Mouse (Mus musculus) stomach, embryonic 14.5 days (tissue): ENCODE results near the gene Olfr1386. TPM values are rescaled to one million over a fixed set of nuclear protein-coding genes. Genes with fewer than 3 reads are reported as not detected.

Source experiments
- ATAC-seq: fragments of 200-750 bp; cut with Nextera tagmentation; 2 replicates; pipeline ENCODE4 v1.8.0; 2017; ENCODE audit warnings: low read depth, moderate TSS enrichment; ENCODE audit not compliant: insufficient number of reproducible peaks, insufficient read depth, low FRiP score
- H3K27ac ChIP-seq: fragments of 300-500 bp; sonication (generic); 2 replicates; pipeline ENCODE4 v1.5.1; 2014; ENCODE audit warnings: mild to moderate bottlenecking, low read length, moderate library complexity, mixed read lengths
- H3K27me3 ChIP-seq: fragments of 300-500 bp; sonication (generic); 2 replicates; pipeline ENCODE4 v1.6.1; 2014; ENCODE audit warnings: low read length, control low read depth, mixed read lengths; ENCODE audit not compliant: control insufficient read depth, insufficient read depth
- H3K36me3 ChIP-seq: fragments of 300-500 bp; sonication (generic); 2 replicates; pipeline ENCODE4 v1.6.1; 2014; ENCODE audit warnings: mild to moderate bottlenecking, control low read depth, low read length, moderate library complexity, mixed read lengths; ENCODE audit not compliant: control insufficient read depth, insufficient read depth
- H3K4me1 ChIP-seq: fragments of 300-500 bp; sonication (generic); 2 replicates; pipeline ENCODE4 v1.6.1; 2014; ENCODE audit warnings: low read length, control low read depth, mixed read lengths; ENCODE audit not compliant: control insufficient read depth, insufficient read depth
- H3K4me2 ChIP-seq: fragments of 300-500 bp; sonication (generic); replicated peaks from 2 replicates; pipeline ENCODE4 v1.6.1; 2014; ENCODE audit warnings: low read depth, low read length, control low read depth
- H3K4me3 ChIP-seq: fragments of 300-500 bp; sonication (generic); 2 replicates; pipeline ENCODE4 v1.5.1; 2014; ENCODE audit warnings: low read depth, low read length, control low read depth
- H3K9ac ChIP-seq: fragments of 300-500 bp; sonication (generic); replicated peaks from 2 replicates; pipeline ENCODE4 v1.6.1; 2014; ENCODE audit warnings: low read depth, mild to moderate bottlenecking, control low read depth, low read length, moderate library complexity, mixed read lengths
- H3K9me3 ChIP-seq: fragments of 300-500 bp; sonication (generic); 2 replicates; pipeline ENCODE4 v1.6.1; 2016; ENCODE audit warnings: low read depth, low read length, control low read depth; ENCODE audit not compliant: control insufficient read depth
- WGBS: fragments of 180-500 bp; shearing (Covaris S2); extraction: QIAGEN DNeasy Blood & Tissue Kit; methylation state at CpG from one replicate; pipeline ENCODE4 v1.1.7; 2014; 5-methylcytosine and 5-hydroxymethylcytosine counted together
- polyA plus RNA-seq: library from polyadenylated mRNA; unstranded; fragments of >200 nt; fragmentation: Nextera tagmentation; extraction: Ambion mirVana; gene quantifications from 2 replicates; pipeline ENCODE4 v1.2.1, GENCODE M21; 2014

Olfr1386 gene
- polyA plus RNA-seq, 1 experiment from 2014 or later = not detected

GRCm38 (mm10) chr11:49518086-49518485 is 53.2 kb downstream of the Olfr1386 start:
- no peaks in the 10 kb centered on the region for H3K36me3 ChIP-seq
- ATAC-seq = no peak
- H3K4me1 ChIP-seq = no peaks in the 10 kb centered on the region
- 70% methylated on average over 5 of the region's 5 CpGs for WGBS
- no peak overlapping the region for H3K27ac ChIP-seq
- no peak overlapping the region for H3K4me2 ChIP-seq
- no peak overlapping the region for H3K4me3 ChIP-seq
- H3K9me3 ChIP-seq = no peaks in the 10 kb centered on the region
- no peaks in the 10 kb centered on the region for H3K27me3 ChIP-seq
- H3K9ac ChIP-seq = no peak overlapping the region

GRCm38 (mm10) chr11:49519348-49519747 is 54.5 kb downstream of the Olfr1386 start, which contains the start of gene Olfr1383:
Olfr1383 (plus strand) TSS chr11:49519648.
- H3K4me2 ChIP-seq = no peak within 1 kb of the TSS
- no peaks in the 10 kb centered on the region for H3K27me3 ChIP-seq
- no peak within 1 kb of the TSS for H3K9ac ChIP-seq
- H3K9me3 ChIP-seq = no peaks in the 10 kb centered on the region
- H3K4me1 ChIP-seq = no peaks in the 10 kb centered on the region
- no peak within 1 kb of the TSS for H3K4me3 ChIP-seq
- no peak within 1 kb of the TSS for H3K27ac ChIP-seq
- no peak for ATAC-seq
- no peaks in the 10 kb centered on the region for H3K36me3 ChIP-seq

Other genes starting within 250 kb of the Olfr1386 start
- gene Mgat1, start 220.9 kb upstream of the Olfr1386 start, polyA plus RNA-seq = 55.0 and 62.5 TPM in 2 replicates
- gene Olfr1393, start 186.7 kb upstream of the Olfr1386 start, polyA plus RNA-seq = 0.28 TPM in 1 of 2 replicates, not detected in the other
- 0.13 TPM in 1 of 2 replicates, not detected in the other for gene Olfr1392, start 179.8 kb upstream of the Olfr1386 start, polyA plus RNA-seq
- gene Olfr10, start 160.3 kb upstream of the Olfr1386 start, polyA plus RNA-seq = not detected in 2 replicates
- not detected in 2 replicates for gene Olfr1391, start 142.3 kb upstream of the Olfr1386 start, polyA plus RNA-seq
- not detected in 2 replicates for gene Olfr1390, start 129.9 kb upstream of the Olfr1386 start, polyA plus RNA-seq
- gene Olfr1389, start 42.0 kb upstream of the Olfr1386 start, polyA plus RNA-seq = not detected in 2 replicates
- gene Olfr1388, start 28.4 kb upstream of the Olfr1386 start, polyA plus RNA-seq = 0.20 and 0.29 TPM in 2 replicates
- not detected in 2 replicates for gene Olfr1387, start 9.7 kb upstream of the Olfr1386 start, polyA plus RNA-seq
- gene Olfr1385, start 24.0 kb downstream of the Olfr1386 start, polyA plus RNA-seq = not detected in 2 replicates
- not detected in 2 replicates for gene Olfr1384, start 41.7 kb downstream of the Olfr1386 start, polyA plus RNA-seq
- gene Olfr1383, start 54.6 kb downstream of the Olfr1386 start, polyA plus RNA-seq = not detected in 2 replicates
- gene Olfr1382, start 63.2 kb downstream of the Olfr1386 start, polyA plus RNA-seq = not detected in 2 replicates
- not detected in 2 replicates for gene Olfr1381, start 78.4 kb downstream of the Olfr1386 start, polyA plus RNA-seq
- not detected in 2 replicates for gene Olfr1380, start 91.8 kb downstream of the Olfr1386 start, polyA plus RNA-seq
- 7.4 and 8.6 TPM in 2 replicates for gene Flt4, start 144.2 kb downstream of the Olfr1386 start, polyA plus RNA-seq
- gene Scgb3a1, start 198.6 kb downstream of the Olfr1386 start, polyA plus RNA-seq = not detected in 2 replicates
- gene Cnot6, start 247.7 kb downstream of the Olfr1386 start, polyA plus RNA-seq = 59.8 and 62.6 TPM in 2 replicates